16 mouse cellular contexts compared by ENCODE assay signal in genomic region chr2:145788562-145789346, GRCm38 (mm10).
"Had no signal": no experiment of that assay in that cellular context is flagged by ENCODE, and none has a peak within 500 bp of the region (broad histone marks: within the 10 kb centered on the region; RNA-seq: fewer than 3 reads in every experiment).

No protein-coding gene starts in this region.

- H3K4me3 ChIP-seq: limb, embryonic 12.5 days; limb, embryonic 15.5 days; midbrain, embryonic 12.5 days; midbrain, embryonic 15.5 days; neural tube, embryonic 12.5 days had no signal

- H3K36me3 ChIP-seq: intestine, embryonic 15.5 days; limb, embryonic 12.5 days; limb, embryonic 15.5 days; midbrain, embryonic 12.5 days; midbrain, embryonic 15.5 days; neural tube, embryonic 12.5 days had no signal

- ATAC-seq: liver, postnatal 0 days; lung, postnatal 0 days; midbrain, embryonic 15.5 days had no signal

- H3K9ac ChIP-seq: intestine, embryonic 15.5 days; limb, embryonic 12.5 days; limb, embryonic 15.5 days; liver, embryonic 14.5 days; liver, postnatal 0 days; lung, embryonic 14.5 days; midbrain, embryonic 12.5 days; midbrain, embryonic 15.5 days; neural tube, embryonic 12.5 days had no signal

- H3K4me2 ChIP-seq: limb, embryonic 12.5 days; midbrain, embryonic 12.5 days; midbrain, embryonic 15.5 days; neural tube, embryonic 12.5 days had no signal

- DNase-seq: left cerebral cortex, postnatal 4 days; liver, postnatal 0 days; lung, embryonic 14.5 days; retina, postnatal 1 day; thymus, adult 18-20 months; thymus, postnatal 14 days; thymus, postnatal 4 days had no signal

- H3K27ac ChIP-seq: limb, embryonic 12.5 days; liver, embryonic 14.5 days; macrophage; midbrain, embryonic 12.5 days; midbrain, embryonic 15.5 days; neural tube, embryonic 12.5 days had no signal

- H3K9me3 ChIP-seq: intestine, embryonic 15.5 days; limb, embryonic 12.5 days; limb, embryonic 15.5 days; midbrain, embryonic 12.5 days; midbrain, embryonic 15.5 days; neural tube, embryonic 12.5 days had no signal

- H3K27me3 ChIP-seq: intestine, embryonic 15.5 days; limb, embryonic 12.5 days; limb, embryonic 15.5 days; midbrain, embryonic 15.5 days; neural tube, embryonic 12.5 days had no signal
